Mouse (Mus musculus): Measurements from ENCODE around the gene 5730480H06Rik. TPM values are rescaled to one million over a fixed set of nuclear protein-coding genes. Genes with fewer than 3 reads are reported as not detected.

Gene 5730480H06Rik
- polyA plus RNA-seq, 1 experiment, result 4.8 TPM

DNA sequence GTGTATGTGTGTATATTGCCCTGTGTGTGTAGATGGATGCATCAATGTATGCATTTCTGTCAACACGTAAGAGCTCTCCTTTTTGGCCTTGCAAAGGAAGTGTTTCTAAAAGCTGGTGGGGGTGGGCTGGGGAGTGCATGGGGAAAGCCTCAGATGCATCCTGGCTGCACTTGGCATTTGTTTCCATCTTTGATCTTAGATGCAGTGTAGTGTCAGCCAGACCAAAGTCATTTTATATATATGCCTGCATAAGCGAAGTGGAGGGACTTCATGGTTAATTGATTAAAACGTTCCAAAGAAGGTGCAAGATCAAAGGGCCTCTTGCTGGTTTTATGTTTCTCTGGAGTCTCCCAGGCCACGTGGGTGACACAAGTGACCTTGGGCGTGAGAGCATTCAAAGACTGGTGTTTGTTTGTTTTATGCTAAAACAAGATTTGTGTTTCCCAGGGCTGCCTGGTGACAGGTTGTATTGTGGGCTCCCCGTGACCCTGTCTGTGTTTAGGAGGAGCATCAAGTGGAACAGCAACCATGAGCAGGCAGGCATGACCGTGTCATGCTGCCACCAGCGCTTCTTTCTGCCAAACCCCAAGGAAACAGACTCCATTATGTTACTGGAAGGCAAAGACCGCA, 6.2 kb downstream of the 5730480H06Rik start:
- H3K36me3 ChIP-seq (ENCODE audit: control insufficient read depth, insufficient read depth), result no peaks in the 10 kb centered on the region
- TF ChIP-seq MAX (IDR thresholded peaks at IDR 0.05; ENCODE audit: low read depth), result no peak
- TF ChIP-seq MYOG (IDR thresholded peaks at IDR 0.05; ENCODE audit: control insufficient read depth in 1 of 3, insufficient read depth in 1 of 3, insufficient read length in 2 of 3, low read depth in 2 of 3), result no peak
- TF ChIP-seq REST (IDR thresholded peaks at IDR 0.05; ENCODE audit: insufficient read depth, insufficient read length), result no peak
- no peak for TF ChIP-seq POLR2A (IDR thresholded peaks at IDR 0.05; ENCODE audit: insufficient read length, low read depth)
- H3K79me2 ChIP-seq (ENCODE audit: control insufficient read depth, insufficient read depth), result no peaks in the 10 kb centered on the region
- no peak overlapping the region for H3K4me3 ChIP-seq
- no peaks in the 10 kb centered on the region for H3K27me3 ChIP-seq (ENCODE audit: control insufficient read depth, insufficient read depth, insufficient read length)
- H3K4me2 ChIP-seq (ENCODE audit: low read depth), result no peak overlapping the region
- no peak overlapping the region for H3ac ChIP-seq (ENCODE audit: control insufficient read depth, insufficient read length)

DNA sequence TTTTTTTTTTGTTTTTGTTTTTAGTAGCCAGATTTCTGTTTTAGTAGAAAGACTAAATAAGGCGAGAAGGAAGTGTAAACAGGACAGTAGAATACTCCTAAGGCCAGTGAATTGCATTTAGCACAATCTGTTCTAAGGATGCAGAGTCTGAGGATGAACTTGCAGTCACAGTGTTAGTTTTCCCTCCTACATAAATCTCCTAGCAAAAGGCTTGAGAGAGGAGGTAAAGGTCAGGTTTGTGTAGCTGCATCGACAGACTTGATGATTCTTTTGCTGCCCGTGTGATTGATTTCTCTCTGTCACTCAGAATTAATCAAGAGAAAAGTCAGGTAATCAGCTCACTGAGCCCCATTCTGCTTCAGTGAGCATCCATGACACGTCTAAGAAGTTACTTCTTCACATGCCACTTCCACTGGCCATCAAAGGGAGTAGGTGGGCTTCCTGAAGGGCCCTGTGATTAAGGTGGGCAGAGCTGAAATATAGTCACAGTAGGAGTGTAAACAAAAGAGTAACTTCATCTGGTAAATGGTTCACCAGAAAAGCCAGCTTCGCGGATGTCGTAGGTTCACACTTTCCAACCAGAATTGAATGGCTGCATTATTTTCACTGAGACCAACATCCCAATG, 13.2 kb downstream of the 5730480H06Rik start:
- TF ChIP-seq TCF3 (IDR thresholded peaks at IDR 0.05; ENCODE audit: insufficient read length, low read depth) (no peak), USF1 (IDR thresholded peaks at IDR 0.05; ENCODE audit: low read depth) (no peak), TCF12 (IDR thresholded peaks at IDR 0.05; ENCODE audit: insufficient read depth, poor library complexity, severe bottlenecking) (no peak), POLR2AphosphoS2 (IDR thresholded peaks at IDR 0.05; ENCODE audit: insufficient read length, low read depth) (no peak), MAX (IDR thresholded peaks at IDR 0.05; ENCODE audit: low read depth) (no peak), MYOG (IDR thresholded peaks at IDR 0.05; ENCODE audit: control insufficient read depth in 1 of 3, insufficient read depth in 1 of 3, insufficient read length in 2 of 3, low read depth in 2 of 3) (no peak), SRF (IDR thresholded peaks at IDR 0.05; ENCODE audit: control insufficient read depth, insufficient read length, low read depth) (no peak), POLR2A (IDR thresholded peaks at IDR 0.05; ENCODE audit: insufficient read length, low read depth) (no peak), CEBPB (IDR thresholded peaks at IDR 0.05; ENCODE audit: insufficient read depth, poor library complexity, severe bottlenecking) (no peak), E2F4 (IDR thresholded peaks at IDR 0.05; ENCODE audit: insufficient read depth) (no peak), REST (IDR thresholded peaks at IDR 0.05; ENCODE audit: insufficient read depth, insufficient read length) (no peak), MYOD1 (IDR thresholded peaks at IDR 0.05; ENCODE audit: control insufficient read depth in 1 of 3, insufficient read length in 2 of 3, low read depth in 2 of 3) (no peak)
- H3ac ChIP-seq (ENCODE audit: control insufficient read depth, insufficient read length), result no peak overlapping the region

DNA sequence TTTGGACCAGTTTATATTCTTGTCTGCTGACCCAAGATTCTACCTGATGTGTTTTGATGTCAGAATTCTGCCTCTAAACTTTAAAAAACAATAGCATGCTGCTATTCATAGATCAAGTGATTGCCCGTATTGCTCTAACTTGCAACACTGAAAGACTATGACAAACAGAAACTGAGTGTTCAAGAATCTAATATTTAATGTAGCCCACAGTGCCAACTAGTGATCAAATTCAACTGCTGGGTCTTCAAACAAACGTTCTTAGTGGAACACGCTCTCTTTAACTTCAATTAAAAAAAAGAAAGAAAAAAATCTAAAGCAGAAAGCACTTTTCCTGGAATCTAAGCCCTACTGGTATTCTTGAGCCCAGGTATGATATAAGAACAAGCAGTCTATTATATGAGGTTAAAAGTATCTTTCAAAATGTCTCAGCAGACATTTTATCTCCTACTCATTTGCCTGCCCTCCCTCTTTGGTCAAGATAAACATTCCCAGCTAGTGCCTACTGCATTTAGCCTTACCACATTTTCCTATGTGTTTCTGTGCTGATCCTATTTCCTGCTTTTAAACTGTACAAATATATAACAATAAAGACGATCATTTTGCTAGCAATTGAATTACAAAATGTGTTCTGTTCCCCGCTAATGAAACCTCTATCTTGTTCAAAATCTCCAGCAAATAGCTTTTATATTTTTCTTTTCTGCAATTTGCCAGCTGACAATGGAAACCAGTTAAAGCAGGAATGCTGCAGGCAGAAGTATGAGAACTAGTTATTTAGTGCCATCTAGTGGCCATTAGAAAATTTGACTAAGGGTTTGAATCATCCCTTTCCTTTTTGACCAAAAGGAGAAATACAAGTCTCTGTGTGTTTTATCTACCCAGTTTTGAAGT, 17.6 kb downstream of the 5730480H06Rik start:
- Histone ChIP-seq H3ac (ENCODE audit: control insufficient read depth, insufficient read length) (no peak overlapping the region), H3K79me2 (ENCODE audit: control insufficient read depth, insufficient read depth) (no peaks in the 10 kb centered on the region), H3K27me3 (ENCODE audit: control insufficient read depth, insufficient read depth, insufficient read length) (peaks cover 13% of the 10 kb centered on the region), H3K36me3 (ENCODE audit: control insufficient read depth, insufficient read depth) (no peaks in the 10 kb centered on the region), H3K4me3 (no peak overlapping the region), H3K4me2 (ENCODE audit: low read depth) (peak overlapping the region; percentile 57)
- TF ChIP-seq POLR2A (IDR thresholded peaks at IDR 0.05; ENCODE audit: insufficient read length, low read depth), result no peak
- 0 out of 2 replicates have a peak, but pooled peaks have one; percentile 22 for TF ChIP-seq CEBPB (IDR thresholded peaks at IDR 0.05; ENCODE audit: insufficient read depth, poor library complexity, severe bottlenecking)
- no peak for TF ChIP-seq USF1 (IDR thresholded peaks at IDR 0.05; ENCODE audit: low read depth)

More for the DNA sequence above, 13.2 kb downstream of the 5730480H06Rik start:
- no peaks in the 10 kb centered on the region for H3K27me3 ChIP-seq (ENCODE audit: control insufficient read depth, insufficient read depth, insufficient read length)
- H3K4me2 ChIP-seq (ENCODE audit: low read depth), result no peak overlapping the region
- no peak overlapping the region for H3K4me3 ChIP-seq
- no peaks in the 10 kb centered on the region for H3K79me2 ChIP-seq (ENCODE audit: control insufficient read depth, insufficient read depth)
- H3K36me3 ChIP-seq (ENCODE audit: control insufficient read depth, insufficient read depth), result no peaks in the 10 kb centered on the region

DNA sequence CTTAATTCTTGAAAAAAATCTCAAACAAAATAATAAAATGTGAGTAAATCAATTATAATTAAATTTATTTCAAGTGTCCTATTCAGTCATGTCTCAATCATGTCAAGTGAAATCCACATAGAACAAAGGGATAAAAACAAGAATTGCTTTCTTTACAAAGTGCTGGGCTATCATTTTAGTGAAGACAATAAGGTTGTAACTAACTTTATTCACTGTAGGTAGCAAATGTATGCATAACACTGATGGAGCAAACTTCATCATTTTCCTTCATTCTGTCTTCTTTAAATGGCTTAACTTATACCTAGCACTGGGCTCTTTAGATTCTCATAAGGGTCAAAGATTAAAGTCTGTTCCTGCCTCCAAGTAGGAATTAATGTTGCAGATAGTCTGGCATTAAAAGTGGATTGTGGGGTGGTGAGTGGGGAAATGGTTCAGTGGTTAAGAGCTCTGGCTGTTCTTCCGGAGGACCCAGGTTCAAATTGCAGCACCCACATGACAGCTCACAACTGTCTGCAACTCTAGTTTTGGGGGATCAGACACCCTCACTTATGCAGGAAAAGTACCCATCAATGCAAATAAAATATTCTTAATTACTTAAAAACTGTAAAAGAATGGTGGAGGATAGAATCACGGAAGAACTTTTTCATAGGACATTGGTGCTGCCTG, 18.4 kb downstream of the 5730480H06Rik start:
- H3K4me3 ChIP-seq, result no peak overlapping the region
- no peaks in the 10 kb centered on the region for H3K79me2 ChIP-seq (ENCODE audit: control insufficient read depth, insufficient read depth)
- no peaks in the 10 kb centered on the region for H3K36me3 ChIP-seq (ENCODE audit: control insufficient read depth, insufficient read depth)
- no peak overlapping the region for H3ac ChIP-seq (ENCODE audit: control insufficient read depth, insufficient read length)
- H3K4me2 ChIP-seq (ENCODE audit: low read depth), result no peak overlapping the region
- TF ChIP-seq E2F4 (IDR thresholded peaks at IDR 0.05; ENCODE audit: insufficient read depth), result no peak
- TF ChIP-seq REST (IDR thresholded peaks at IDR 0.05; ENCODE audit: insufficient read depth, insufficient read length), result no peak
- no peak for TF ChIP-seq TCF3 (IDR thresholded peaks at IDR 0.05; ENCODE audit: insufficient read length, low read depth)
- TF ChIP-seq SRF (IDR thresholded peaks at IDR 0.05; ENCODE audit: control insufficient read depth, insufficient read length, low read depth), result no peak
- TF ChIP-seq POLR2AphosphoS2 (IDR thresholded peaks at IDR 0.05; ENCODE audit: insufficient read length, low read depth), result no peak
- TF ChIP-seq POLR2A (IDR thresholded peaks at IDR 0.05; ENCODE audit: insufficient read length, low read depth), result no peak
- no peak for TF ChIP-seq TCF12 (IDR thresholded peaks at IDR 0.05; ENCODE audit: insufficient read depth, poor library complexity, severe bottlenecking)
- no peak for TF ChIP-seq MYOD1 (IDR thresholded peaks at IDR 0.05; ENCODE audit: control insufficient read depth in 1 of 3, insufficient read length in 2 of 3, low read depth in 2 of 3)
- TF ChIP-seq USF1 (IDR thresholded peaks at IDR 0.05; ENCODE audit: low read depth), result no peak
- TF ChIP-seq MYOG (IDR thresholded peaks at IDR 0.05; ENCODE audit: control insufficient read depth in 1 of 3, insufficient read depth in 1 of 3, insufficient read length in 2 of 3, low read depth in 2 of 3), result no peak
- no peak for TF ChIP-seq CEBPB (IDR thresholded peaks at IDR 0.05; ENCODE audit: insufficient read depth, poor library complexity, severe bottlenecking)
- no peak for TF ChIP-seq MAX (IDR thresholded peaks at IDR 0.05; ENCODE audit: low read depth)
- H3K27me3 ChIP-seq (ENCODE audit: control insufficient read depth, insufficient read depth, insufficient read length), result peaks cover 13% of the 10 kb centered on the region

All from myocyte (in vitro differentiated cells).